11 mouse cellular contexts compared by ENCODE assay signal in the genomic region with DNA sequence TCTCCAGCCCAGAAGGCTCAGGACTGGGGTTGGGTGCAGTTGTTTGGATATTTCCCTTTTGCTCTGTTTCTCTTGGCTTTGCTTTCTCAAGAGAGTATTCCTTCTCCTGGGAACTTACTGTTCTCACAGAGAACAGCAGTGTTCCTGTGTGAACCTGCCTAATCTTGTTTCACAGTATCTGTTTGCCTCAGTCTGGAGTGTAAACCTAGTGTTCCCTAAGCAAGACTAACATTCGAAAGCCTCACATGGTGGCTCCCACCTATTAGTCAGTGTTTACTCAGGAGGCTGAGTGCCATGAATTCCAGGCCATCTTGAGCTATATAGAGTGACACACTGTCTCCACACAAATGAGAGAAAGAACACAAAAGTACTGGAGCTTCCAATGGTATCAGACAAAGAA. TPM values are rescaled to one million over a fixed set of nuclear protein-coding genes. Genes with fewer than 3 reads are reported as not detected.
A peak's percentile ranks its signal among the peaks of the same experiment; 100 is the strongest.
DNase-seq lines count a peak whose midpoint lies in the region; ATAC-seq and TF ChIP-seq lines count a peak whose summit lies in the region.
"Had no signal": no experiment of that assay in that cellular context is flagged by ENCODE, and none has a peak within 500 bp of the region (broad histone marks: within the 10 kb centered on the region; RNA-seq: fewer than 3 reads in every experiment).

No protein-coding gene starts in this region.

- TF ChIP-seq POLR2A in thymus, adult 2 months (IDR thresholded peaks at IDR 0.05; ENCODE audit: control insufficient read depth, extremely low read depth, insufficient read depth, low read length, poor library complexity) = no peak

- no peaks in the 10 kb centered on the region for H3K27me3 ChIP-seq in kidney, postnatal 0 days (ENCODE audit: insufficient read depth, low read length)
- no peaks in the 10 kb centered on the region for H3K27me3 ChIP-seq in embryonic facial prominence, embryonic 10.5 days (replicated peaks; ENCODE audit: low read depth, poor library complexity, severe bottlenecking)
- no peaks in the 10 kb centered on the region for H3K27me3 ChIP-seq in thymus, adult 2 months (ENCODE audit: control insufficient read depth, insufficient read depth, low read length)

- no peaks in the 10 kb centered on the region for H3K4me1 ChIP-seq in kidney, postnatal 0 days (replicated peaks; ENCODE audit: insufficient read depth, low read length)
- H3K4me1 ChIP-seq in embryonic facial prominence, embryonic 10.5 days = peaks cover 8% of the 10 kb centered on the region
- no peaks in the 10 kb centered on the region for H3K4me1 ChIP-seq in thymus, adult 2 months (replicated peaks; ENCODE audit: control insufficient read depth, insufficient read depth, low read length)

- no peak overlapping the region for H3K9ac ChIP-seq in kidney, postnatal 0 days (ENCODE audit: low read depth, low read length)

- no peak overlapping the region for H3K4me2 ChIP-seq in kidney, postnatal 0 days (ENCODE audit: low read length)

- no peak overlapping the region for H3K4me3 ChIP-seq in kidney, postnatal 0 days (replicated peaks; ENCODE audit: low read depth, low read length)
- H3K4me3 ChIP-seq in embryonic facial prominence, embryonic 10.5 days = no peak overlapping the region
- H3K4me3 ChIP-seq in thymus, adult 2 months (ENCODE audit: control insufficient read depth, insufficient read depth, low read length) = no peak overlapping the region

- no peak overlapping the region for H3K27ac ChIP-seq in kidney, postnatal 0 days
- H3K27ac ChIP-seq in embryonic facial prominence, embryonic 10.5 days (replicated peaks) = peak overlapping the region; percentile 37
- no peak overlapping the region for H3K27ac ChIP-seq in thymus, adult 2 months (ENCODE audit: control insufficient read depth, insufficient read depth, low read length)
- H3K27ac ChIP-seq: macrophage had no signal

- H3K9me3 ChIP-seq in kidney, postnatal 0 days (replicated peaks; ENCODE audit: low read length) = no peaks in the 10 kb centered on the region
- no peaks in the 10 kb centered on the region for H3K9me3 ChIP-seq in embryonic facial prominence, embryonic 10.5 days
- H3K9me3 ChIP-seq: G1E had no signal

- WGBS in kidney, postnatal 0 days = 34% methylated on average over 1 of the region's 1 CpGs
- 56% methylated on average over 1 of the region's 1 CpGs for WGBS in embryonic facial prominence, embryonic 10.5 days
- 94% methylated on average over 1 of the region's 1 CpGs for WGBS in thymus, adult 2 months

- no peak for DNase-seq in kidney, postnatal 0 days (ENCODE audit: low spot score)
- DNase-seq in kidney, postnatal 25 days = no peak
- no peak for DNase-seq in embryonic facial prominence, embryonic 10.5 days (ENCODE audit: low spot score)
- DNase-seq in fat pad, adult 2 months (ENCODE audit: extremely low read depth, low read depth, low spot score) = peak; percentile 95
- DNase-seq in lung, postnatal 36 days = peak; percentile 37
- no peak for DNase-seq in thymus, adult 2 months
- no peak for DNase-seq in cerebellum, adult 18-20 months
- DNase-seq: adrenal gland, adult 8-10 months; cerebellum, adult 2 months had no signal

- ATAC-seq in kidney, postnatal 0 days (replicated peaks; ENCODE audit: low FRiP score, low read depth) = 0 out of 2 replicates have a peak, but pooled peaks have one; percentile 36

- no peaks in the 10 kb centered on the region for H3K36me3 ChIP-seq in kidney, postnatal 0 days (ENCODE audit: insufficient read depth, low read length)
- no peaks in the 10 kb centered on the region for H3K36me3 ChIP-seq in embryonic facial prominence, embryonic 10.5 days (replicated peaks)
- H3K36me3 ChIP-seq in thymus, adult 2 months (ENCODE audit: control insufficient read depth, insufficient read depth, low read length) = no peaks in the 10 kb centered on the region
- H3K36me3 ChIP-seq: G1E had no signal

- TF ChIP-seq CTCF in kidney, postnatal 0 days (IDR thresholded peaks at IDR 0.05; ENCODE audit: low read depth) = no peak
- no peak for TF ChIP-seq CTCF in thymus, adult 2 months (IDR thresholded peaks at IDR 0.05; ENCODE audit: borderline replicate concordance, control insufficient read depth, extremely low read depth, insufficient read depth, low read length, poor library complexity)

RNA-seq across cellular contexts. Expression of a gene that starts 31.4 kb away (rescaled TPM):
- polyA plus RNA-seq in kidney, postnatal 0 days (2015; fragmentation: Nextera tagmentation; extraction: Ambion mirVana) = 39.3 and 41.6 TPM in 2 replicates
- 33.4 and 34.9 TPM in 2 replicates for polyA plus RNA-seq in embryonic facial prominence, embryonic 10.5 days (2016; fragmentation: Nextera tagmentation; extraction: Ambion mirVana)
- polyA plus RNA-seq in thymus, adult 2 months (2012; rRNA removed) = 79.5 and 92.7 TPM in 2 replicates
- polyA plus RNA-seq: G1E, macrophage had no signal

Comparison
In these comparisons a context has a peak if more than half of its experiments do, and no peak if none do; other contexts are left out.
1. DNase-seq: peak in fat pad, adult 2 months (single experiment) and lung, postnatal 36 days (single experiment); none in kidney, postnatal 0 days (single experiment), kidney, postnatal 25 days (0 of 2), embryonic facial prominence, embryonic 10.5 days (single experiment), thymus, adult 2 months (single experiment) and cerebellum, adult 18-20 months (0 of 2).